Comparison of ENCODE assay signal across 7 mouse cellular contexts in genomic region chr14:25068430-25068829, GRCm38 (mm10).
A peak's percentile ranks its signal among the peaks of the same experiment; 100 is the strongest.
DNase-seq lines count a peak whose midpoint lies in the region; ATAC-seq and TF ChIP-seq lines count a peak whose summit lies in the region.

No protein-coding gene starts in this region.

- no peaks in the 10 kb centered on the region for H3K27me3 ChIP-seq in limb, embryonic 14.5 days (ENCODE audit: control insufficient read depth, insufficient read depth, low read length)
- no peaks in the 10 kb centered on the region for H3K27me3 ChIP-seq in stomach, postnatal 0 days (ENCODE audit: control insufficient read depth, insufficient read depth, low read length)

- H3K4me3 ChIP-seq in limb, embryonic 14.5 days (replicated peaks; ENCODE audit: low read length) = no peak overlapping the region
- H3K4me3 ChIP-seq in stomach, postnatal 0 days (ENCODE audit: low read depth, low read length) = no peak overlapping the region

- no peak for TF ChIP-seq CTCF in stomach, postnatal 0 days (IDR thresholded peaks at IDR 0.05; ENCODE audit: low read depth)

- no peaks in the 10 kb centered on the region for H3K36me3 ChIP-seq in limb, embryonic 14.5 days (ENCODE audit: control insufficient read depth, insufficient read depth, low read length)
- H3K36me3 ChIP-seq in stomach, postnatal 0 days (ENCODE audit: control insufficient read depth, insufficient read depth, low read length) = no peaks in the 10 kb centered on the region

- H3K9me3 ChIP-seq in limb, embryonic 14.5 days (ENCODE audit: control insufficient read depth, low read length) = no peaks in the 10 kb centered on the region
- H3K9me3 ChIP-seq in stomach, postnatal 0 days (ENCODE audit: control insufficient read depth, low read length) = no peaks in the 10 kb centered on the region

- TF ChIP-seq EP300 in stomach, postnatal 0 days (optimal IDR thresholded peaks at IDR 0.05) = no peak

- DNase-seq in urinary bladder, postnatal 14 days (ENCODE audit: low spot score) = peak; percentile 41
- no peak for DNase-seq in urinary bladder, postnatal 25 days (ENCODE audit: low spot score)
- peak; percentile 77 for DNase-seq in heart, postnatal 4 days
- peak; percentile 72 for DNase-seq in limb, embryonic 14.5 days (ENCODE audit: low spot score)
- peak; percentile 80 for DNase-seq in stomach, postnatal 0 days (ENCODE audit: low spot score)
- DNase-seq in layer of hippocampus, postnatal 36 days = no peak
- no peak for DNase-seq in frontal cortex, postnatal 14 days (ENCODE audit: low spot score in 2 of 2)

- H3K27ac ChIP-seq in limb, embryonic 14.5 days (replicated peaks; ENCODE audit: low read depth, low read length) = no peak overlapping the region
- no peak overlapping the region; the same call in 1 of the 2 replicates for H3K27ac ChIP-seq in stomach, postnatal 0 days (replicated peaks)

- H3K4me1 ChIP-seq in limb, embryonic 14.5 days (ENCODE audit: control insufficient read depth, insufficient read depth, low read length) = peaks cover 51% of the 10 kb centered on the region
- H3K4me1 ChIP-seq in stomach, postnatal 0 days (replicated peaks; ENCODE audit: control insufficient read depth, insufficient read depth) = no peaks in the 10 kb centered on the region; the same call in none of the 2 replicates

- no peak overlapping the region for H3K4me2 ChIP-seq in limb, embryonic 14.5 days (replicated peaks; ENCODE audit: low read depth, low read length, severe bottlenecking)
- no peak overlapping the region for H3K4me2 ChIP-seq in stomach, postnatal 0 days (replicated peaks; ENCODE audit: low read depth)

- no peak for TF ChIP-seq POLR2A in limb, embryonic 14.5 days (IDR thresholded peaks at IDR 0.05; ENCODE audit: borderline replicate concordance, extremely low read depth, insufficient read depth, insufficient read length)

- H3K9ac ChIP-seq in limb, embryonic 14.5 days (ENCODE audit: low read depth, low read length, severe bottlenecking) = no peak overlapping the region
- no peak overlapping the region for H3K9ac ChIP-seq in stomach, postnatal 0 days (ENCODE audit: low read length)

- no peak; the same call in 1 of the 2 replicates for ATAC-seq in limb, embryonic 14.5 days (ENCODE audit: low FRiP score, low read depth)
- ATAC-seq in stomach, postnatal 0 days (ENCODE audit: low FRiP score, low TSS enrichment) = peak; percentile 89

- WGBS in limb, embryonic 14.5 days = 29% methylated on average over 8 of the region's 8 CpGs
- WGBS in stomach, postnatal 0 days = 11% methylated on average over 8 of the region's 8 CpGs

Comparison
In these comparisons a context has a peak if more than half of its experiments do, and no peak if none do; other contexts are left out.
1. DNase-seq: peak in urinary bladder, postnatal 14 days (single experiment), heart, postnatal 4 days (single experiment), limb, embryonic 14.5 days (single experiment) and stomach, postnatal 0 days (single experiment); none in urinary bladder, postnatal 25 days (single experiment), layer of hippocampus, postnatal 36 days (0 of 2) and frontal cortex, postnatal 14 days (0 of 2).